Comparison of ENCODE assay signal across 12 mouse cellular contexts in genomic region chr7:71498123-71498522, GRCm38 (mm10).
"Had no signal": no experiment of that assay in that cellular context is flagged by ENCODE, and none has a peak within 500 bp of the region (broad histone marks: within the 10 kb centered on the region; RNA-seq: fewer than 3 reads in every experiment).

No protein-coding gene starts in this region.

- H3K27me3 ChIP-seq: limb, embryonic 13.5 days; midbrain, embryonic 13.5 days; stomach, embryonic 15.5 days had no signal

- DNase-seq: kidney, adult 9 months; left cerebral cortex, postnatal 4 days; lung, postnatal 10 days; right cerebral cortex, postnatal 14 days; thymus, adult 2 months; thymus, postnatal 25 days had no signal

- H3K4me2 ChIP-seq: limb, embryonic 13.5 days; midbrain, embryonic 13.5 days; stomach, embryonic 15.5 days had no signal

- H3K9me3 ChIP-seq: limb, embryonic 13.5 days; midbrain, embryonic 13.5 days; stomach, embryonic 15.5 days had no signal

- H3K9ac ChIP-seq: limb, embryonic 13.5 days; liver, embryonic 14.5 days; midbrain, embryonic 13.5 days; stomach, embryonic 15.5 days had no signal

- H3K36me3 ChIP-seq: limb, embryonic 13.5 days; midbrain, embryonic 13.5 days; stomach, embryonic 15.5 days had no signal

- ATAC-seq: hindbrain, postnatal 0 days; intestine, embryonic 16.5 days; midbrain, embryonic 13.5 days had no signal

- H3K4me3 ChIP-seq: limb, embryonic 13.5 days; midbrain, embryonic 13.5 days; stomach, embryonic 15.5 days had no signal

- H3K27ac ChIP-seq: hindbrain, postnatal 0 days; limb, embryonic 13.5 days; liver, embryonic 14.5 days; midbrain, embryonic 13.5 days; stomach, embryonic 15.5 days had no signal

- H3K4me1 ChIP-seq: limb, embryonic 13.5 days; midbrain, embryonic 13.5 days; stomach, embryonic 15.5 days had no signal
